Mouse (Mus musculus) retina, postnatal 7 days (tissue): ENCODE results near the gene Efcab2.

Experiments used
- DNase-seq: peaks from one replicate; pipeline ENCODE4 v3.0.0-alpha.2; 2012; ENCODE audit warnings: low read depth, low spot score

Gene Efcab2

GRCm38 (mm10) chr1:178485138-178485867 lies 79.4 kb downstream of the Efcab2 start:
- no peak for DNase-seq

GRCm38 (mm10) chr1:178485868-178486220 lies 80.0 kb downstream of the Efcab2 start:
- DNase-seq: no peak

- DNase-seq: no peak
Observed at GRCm38 (mm10) chr1:178486828-178487227, 80.9 kb downstream of the Efcab2 start.

- DNase-seq: no peak
Observed at GRCm38 (mm10) chr1:178489127-178489526, 83.2 kb downstream of the Efcab2 start.

- no peak for DNase-seq
Observed at GRCm38 (mm10) chr1:178491733-178492132, 85.8 kb downstream of the Efcab2 start.

GRCm38 (mm10) chr1:178492493-178492892 lies 86.6 kb downstream of the Efcab2 start:
- DNase-seq: no peak

- no peak for DNase-seq
Observed at GRCm38 (mm10) chr1:178496186-178496585, 90.3 kb downstream of the Efcab2 start.

GRCm38 (mm10) chr1:178496841-178497240 lies 91.0 kb downstream of the Efcab2 start:
- no peak for DNase-seq

- DNase-seq: no peak
Observed at GRCm38 (mm10) chr1:178506938-178507337, 101.1 kb downstream of the Efcab2 start.

- DNase-seq: no peak
Observed at GRCm38 (mm10) chr1:178512323-178513031, 106.6 kb downstream of the Efcab2 start.

- DNase-seq: no peak
Observed at GRCm38 (mm10) chr1:178513954-178514353, 108.1 kb downstream of the Efcab2 start.

- no peak for DNase-seq
Observed at GRCm38 (mm10) chr1:178515839-178516238, 110.0 kb downstream of the Efcab2 start.

GRCm38 (mm10) chr1:178522389-178522788 lies 116.5 kb downstream of the Efcab2 start:
- DNase-seq: no peak

- no peak for DNase-seq
Observed at GRCm38 (mm10) chr1:178523152-178523551, 117.3 kb downstream of the Efcab2 start.

- DNase-seq: peak; percentile 78
Observed at GRCm38 (mm10) chr1:178527185-178527546, 121.3 kb downstream of the Efcab2 start.

GRCm38 (mm10) chr1:178527547-178528361 lies 121.9 kb downstream of the Efcab2 start:
- no peak for DNase-seq

- no peak for DNase-seq
Observed at GRCm38 (mm10) chr1:178528431-178529351, 122.8 kb downstream of the Efcab2 start, which contains the start of gene Kif26b. Gene Kif26b, plus strand, starts transcription at chr1:178529125.

GRCm38 (mm10) chr1:178529512-178530300 lies 123.8 kb downstream of the Efcab2 start:
- no peak for DNase-seq

- DNase-seq: no peak
Observed at GRCm38 (mm10) chr1:178530301-178531078, 124.6 kb downstream of the Efcab2 start.
